Mouse (Mus musculus) megakaryocyte, embryonic 14.5 days (primary cell): ENCODE results near the gene Tmem50b. TPM values are rescaled to one million over a fixed set of nuclear protein-coding genes. Genes with fewer than 3 reads are reported as not detected.

Experiments
- H3K27me3 ChIP-seq: replicated peaks from 2 replicates; pipeline ENCODE3; 2012; ENCODE audit warnings: inconsistent platforms
- H3K36me3 ChIP-seq: replicated peaks from 2 replicates; pipeline ENCODE3; 2012; ENCODE audit warnings: low read length, inconsistent platforms, mixed read lengths
- H3K4me1 ChIP-seq: 2 replicates; pipeline ENCODE4 v1.6.1; 2012; ENCODE audit warnings: inconsistent platforms
- H3K4me3 ChIP-seq: replicated peaks from 2 replicates; pipeline ENCODE3; 2012; ENCODE audit warnings: moderate library complexity, mild to moderate bottlenecking, inconsistent platforms
- H3K9me3 ChIP-seq: 2 replicates; pipeline ENCODE4 v1.6.1; 2012; ENCODE audit warnings: inconsistent platforms
- FLI1 ChIP-seq: IDR thresholded peaks from 2 replicates; pipeline ENCODE4 v1.6.1; 2012; ENCODE audit warnings: low read length, inconsistent platforms, mixed read lengths
- GATA1 ChIP-seq: IDR thresholded peaks from 3 replicates; pipeline ENCODE4 v1.6.1; 2012; ENCODE audit warnings: mixed read lengths, low read length, inconsistent platforms, borderline replicate concordance
- polyA plus RNA-seq: library from polyadenylated mRNA; stranded (reverse); fragments of >175 nt; gene quantifications from 2 replicates; pipeline ENCODE4 v1.2.3, GENCODE M21; 2012; ENCODE audit warnings: low replicate concordance; ENCODE audit not compliant: insufficient read depth

Gene Tmem50b
- polyA plus RNA-seq, 1 experiment: 2.6 TPM

DNA sequence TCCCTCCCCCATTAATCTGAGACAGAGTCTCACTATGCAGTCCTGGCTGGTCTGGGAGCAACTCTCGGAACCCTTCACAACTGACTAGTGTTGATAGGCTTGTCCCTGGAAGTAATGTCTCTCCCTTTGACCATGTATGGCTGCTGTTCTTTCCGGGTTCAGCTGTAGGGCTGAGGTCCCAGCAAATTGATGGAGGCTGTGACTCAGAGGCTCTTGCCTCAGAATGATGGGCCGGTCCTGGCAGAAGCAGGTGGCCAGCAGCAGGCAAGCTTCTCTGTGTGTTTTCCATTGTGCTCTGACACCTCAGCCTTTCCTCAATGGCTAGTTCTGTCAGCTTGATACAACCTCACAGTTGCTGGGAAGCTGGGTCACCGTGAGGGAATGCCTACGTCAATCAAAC is 14.9 kb upstream of the Tmem50b start:
- peaks cover 13% of the 10 kb centered on the region for H3K4me1 ChIP-seq
- peaks cover 5% of the 10 kb centered on the region for H3K9me3 ChIP-seq
- H3K27me3 ChIP-seq: peaks cover 15% of the 10 kb centered on the region
- no peaks in the 10 kb centered on the region for H3K36me3 ChIP-seq
- no peak for TF ChIP-seq FLI1
- TF ChIP-seq GATA1: no peak
- no peak overlapping the region for H3K4me3 ChIP-seq

DNA sequence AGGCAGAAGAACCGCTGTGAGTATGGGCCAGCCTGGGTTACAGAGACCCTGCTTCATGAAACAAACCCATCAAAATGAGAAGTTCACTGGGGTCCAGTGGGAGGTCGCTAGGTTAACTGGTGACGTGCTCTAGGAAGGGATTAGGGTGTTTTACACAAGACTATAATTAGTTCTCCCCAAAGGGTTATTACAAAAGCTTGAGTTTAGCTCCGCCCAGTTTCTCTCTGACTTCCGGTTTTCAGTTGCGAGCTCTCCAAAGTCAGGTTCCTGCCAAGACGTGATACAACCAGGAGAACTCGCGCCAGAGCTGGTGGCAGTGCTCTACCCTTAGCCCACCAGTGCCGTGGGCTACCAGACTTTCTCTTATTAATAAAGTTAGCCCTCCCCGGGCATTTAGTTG is 13.6 kb upstream of the Tmem50b start:
- H3K4me1 ChIP-seq: peaks cover 16% of the 10 kb centered on the region
- H3K4me3 ChIP-seq: no peak overlapping the region
- TF ChIP-seq FLI1 (no peak), GATA1 (no peak)
- H3K36me3 ChIP-seq: no peaks in the 10 kb centered on the region
- H3K27me3 ChIP-seq: peaks cover 13% of the 10 kb centered on the region
- H3K9me3 ChIP-seq: peaks cover 5% of the 10 kb centered on the region

DNA sequence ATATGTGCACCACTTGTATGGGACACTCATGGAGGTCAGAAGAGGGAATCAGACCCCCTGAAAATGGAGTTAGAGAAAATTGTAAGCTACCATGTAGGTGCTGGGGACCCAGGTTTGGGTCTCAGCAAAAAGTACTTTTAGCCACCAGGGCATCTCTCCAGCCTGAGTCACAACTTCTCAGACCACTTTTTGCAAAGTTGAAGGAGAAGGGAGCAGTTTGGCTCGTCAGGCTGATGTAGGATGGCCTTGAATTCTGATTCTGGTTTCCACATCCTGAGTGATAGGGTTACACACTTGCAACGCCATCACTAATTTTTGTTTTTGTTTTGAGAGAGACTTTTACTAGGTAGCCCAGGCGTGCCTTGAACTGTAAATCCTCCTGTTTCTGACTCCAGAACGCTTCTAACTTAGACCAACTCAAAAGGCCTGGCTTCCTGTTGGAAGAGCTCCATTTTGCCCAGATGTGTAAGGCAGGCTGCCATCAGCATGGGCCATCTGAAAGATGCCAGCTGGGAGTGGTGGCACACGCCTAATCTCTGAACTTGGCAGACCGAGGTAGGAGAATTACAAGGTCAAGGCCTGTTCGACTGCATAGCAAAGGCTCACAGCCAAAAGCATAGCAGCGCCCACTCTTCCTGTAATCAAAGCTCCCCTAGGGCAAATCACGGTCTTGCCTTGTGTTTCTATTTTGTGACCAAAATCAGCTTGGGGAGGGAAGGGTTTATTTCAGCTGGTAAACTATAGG is 12.1 kb upstream of the Tmem50b start:
- H3K4me3 ChIP-seq: no peak overlapping the region
- H3K4me1 ChIP-seq: peaks cover 16% of the 10 kb centered on the region
- peaks cover 17% of the 10 kb centered on the region for H3K27me3 ChIP-seq
- TF ChIP-seq GATA1 (no peak), FLI1 (no peak)
- H3K36me3 ChIP-seq: no peaks in the 10 kb centered on the region
- peaks cover 5% of the 10 kb centered on the region for H3K9me3 ChIP-seq

DNA sequence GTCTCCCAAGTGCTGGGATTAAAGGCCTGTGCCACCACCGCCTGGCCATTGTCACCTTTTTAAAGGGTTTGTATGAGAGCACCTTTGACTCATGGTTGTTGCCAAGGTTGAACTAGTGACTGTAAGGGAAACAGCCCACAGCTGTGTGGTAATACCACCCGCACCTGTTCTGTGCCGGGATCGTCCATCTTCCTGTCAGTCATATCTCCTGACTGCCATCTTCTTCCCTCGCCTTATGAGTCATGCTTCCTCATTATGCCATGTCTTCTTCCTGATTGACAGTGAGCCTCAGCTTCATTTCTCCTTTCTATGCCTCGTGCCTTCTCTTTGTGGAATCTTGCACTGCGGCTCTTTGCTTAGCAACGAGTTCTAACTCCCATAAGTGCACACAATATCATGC is 9.4 kb upstream of the Tmem50b start:
- TF ChIP-seq GATA1 (no peak), FLI1 (no peak)
- H3K9me3 ChIP-seq: peaks cover 5% of the 10 kb centered on the region

DNA sequence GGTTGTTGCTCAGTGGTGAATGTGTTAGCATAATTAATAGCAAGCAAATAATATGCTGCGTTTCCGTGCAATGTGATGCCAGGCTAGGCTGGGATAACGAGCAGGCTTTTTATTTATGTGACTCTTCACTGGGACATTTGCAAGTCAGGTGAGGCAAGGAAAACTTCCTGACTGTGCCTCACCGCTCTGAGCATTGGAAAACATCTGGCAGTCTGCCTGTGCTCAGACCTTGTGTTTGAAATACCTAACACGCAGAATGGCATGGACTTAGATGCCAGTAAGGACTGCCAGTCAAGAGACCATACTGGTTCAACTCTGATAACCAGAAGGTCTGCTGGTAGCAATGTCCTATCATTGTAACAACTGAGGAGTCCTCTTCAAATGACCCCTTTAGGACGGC is 7.6 kb upstream of the Tmem50b start:
- peaks cover 22% of the 10 kb centered on the region for H3K27me3 ChIP-seq

More for the DNA sequence above, 9.4 kb upstream of the Tmem50b start:
- H3K27me3 ChIP-seq: peaks cover 13% of the 10 kb centered on the region
- H3K4me3 ChIP-seq: peak overlapping the region; percentile 3
- H3K36me3 ChIP-seq: no peaks in the 10 kb centered on the region
- H3K4me1 ChIP-seq: peaks cover 7% of the 10 kb centered on the region

DNA sequence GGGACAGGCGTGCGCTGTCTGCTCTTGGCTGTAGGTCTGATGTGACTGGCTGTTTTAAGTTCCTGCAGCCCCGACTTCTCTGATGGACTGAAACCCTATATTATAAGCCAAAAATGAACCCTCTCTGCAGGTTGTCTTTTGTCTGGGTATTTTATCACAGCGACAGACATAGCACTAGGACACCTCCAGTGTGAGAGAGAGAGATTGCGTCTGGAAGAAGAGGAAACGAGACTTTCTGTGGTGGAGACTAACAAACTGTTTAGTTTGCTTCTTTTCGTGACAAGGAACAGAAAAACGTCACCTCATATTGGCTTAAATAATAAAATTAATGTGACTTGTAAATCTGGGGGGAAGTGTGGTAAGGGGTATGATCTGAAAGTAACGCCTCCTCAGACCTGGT is 4.1 kb upstream of the Tmem50b start:
- TF ChIP-seq FLI1 (no peak), GATA1 (no peak)
- peaks cover 38% of the 10 kb centered on the region for H3K4me1 ChIP-seq
- no peaks in the 10 kb centered on the region for H3K36me3 ChIP-seq
- H3K4me3 ChIP-seq: no peak overlapping the region
- no peaks in the 10 kb centered on the region for H3K9me3 ChIP-seq
- H3K27me3 ChIP-seq: peaks cover 19% of the 10 kb centered on the region

More for the DNA sequence above, 7.6 kb upstream of the Tmem50b start:
- Histone ChIP-seq H3K4me3 (no peak overlapping the region), H3K9me3 (peaks cover 5% of the 10 kb centered on the region), H3K4me1 (peaks cover 17% of the 10 kb centered on the region), H3K36me3 (no peaks in the 10 kb centered on the region)
- TF ChIP-seq FLI1 (no peak), GATA1 (no peak)

DNA sequence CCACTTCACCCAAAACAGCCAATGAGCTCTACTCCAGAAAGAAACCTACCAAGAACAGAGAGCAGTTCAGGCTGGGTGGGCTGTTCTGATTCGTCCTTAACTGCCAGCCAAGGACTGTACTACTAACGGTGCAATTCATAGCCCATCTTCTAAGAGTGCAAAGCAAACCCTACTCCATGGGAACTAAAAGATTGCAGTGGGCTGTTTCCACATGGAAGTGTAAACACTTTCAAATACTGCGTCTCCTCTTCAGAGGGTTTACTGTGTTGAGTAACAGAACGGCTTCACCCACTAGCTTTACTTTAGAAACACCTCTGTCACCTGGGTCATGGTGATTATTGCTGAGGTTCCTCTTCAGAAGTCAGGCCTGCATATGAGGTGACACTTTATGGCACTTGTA is 3.5 kb upstream of the Tmem50b start:
- Histone ChIP-seq H3K4me1 (peaks cover 44% of the 10 kb centered on the region), H3K36me3 (no peaks in the 10 kb centered on the region), H3K27me3 (peaks cover 16% of the 10 kb centered on the region), H3K4me3 (peak overlapping the region; percentile 26), H3K9me3 (no peaks in the 10 kb centered on the region)
- TF ChIP-seq GATA1 (no peak), FLI1 (no peak)

DNA sequence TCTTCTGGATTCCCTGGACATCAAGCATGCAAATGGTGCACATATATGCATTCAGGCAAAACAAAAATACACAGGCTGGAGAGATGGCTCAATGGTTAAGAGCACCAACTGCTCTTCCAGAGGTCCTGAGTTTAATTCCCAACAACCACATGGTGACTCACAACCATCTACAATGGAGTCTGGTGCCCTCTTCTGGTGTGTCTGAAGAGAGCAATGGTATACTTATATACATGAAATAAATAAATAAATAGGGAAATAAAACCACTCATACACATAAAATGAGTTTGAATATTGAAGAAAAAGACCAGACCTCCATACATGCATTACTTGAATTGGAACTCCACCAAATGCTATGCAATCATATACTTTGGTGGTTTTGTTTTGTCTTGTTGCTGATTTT is 1.6 kb upstream of the Tmem50b start:
- Histone ChIP-seq H3K4me1 (peaks cover 52% of the 10 kb centered on the region), H3K36me3 (peaks cover 7% of the 10 kb centered on the region), H3K27me3 (peaks cover 15% of the 10 kb centered on the region), H3K9me3 (no peaks in the 10 kb centered on the region), H3K4me3 (no peak overlapping the region)
- no peak for TF ChIP-seq FLI1
- TF ChIP-seq GATA1: no peak

DNA sequence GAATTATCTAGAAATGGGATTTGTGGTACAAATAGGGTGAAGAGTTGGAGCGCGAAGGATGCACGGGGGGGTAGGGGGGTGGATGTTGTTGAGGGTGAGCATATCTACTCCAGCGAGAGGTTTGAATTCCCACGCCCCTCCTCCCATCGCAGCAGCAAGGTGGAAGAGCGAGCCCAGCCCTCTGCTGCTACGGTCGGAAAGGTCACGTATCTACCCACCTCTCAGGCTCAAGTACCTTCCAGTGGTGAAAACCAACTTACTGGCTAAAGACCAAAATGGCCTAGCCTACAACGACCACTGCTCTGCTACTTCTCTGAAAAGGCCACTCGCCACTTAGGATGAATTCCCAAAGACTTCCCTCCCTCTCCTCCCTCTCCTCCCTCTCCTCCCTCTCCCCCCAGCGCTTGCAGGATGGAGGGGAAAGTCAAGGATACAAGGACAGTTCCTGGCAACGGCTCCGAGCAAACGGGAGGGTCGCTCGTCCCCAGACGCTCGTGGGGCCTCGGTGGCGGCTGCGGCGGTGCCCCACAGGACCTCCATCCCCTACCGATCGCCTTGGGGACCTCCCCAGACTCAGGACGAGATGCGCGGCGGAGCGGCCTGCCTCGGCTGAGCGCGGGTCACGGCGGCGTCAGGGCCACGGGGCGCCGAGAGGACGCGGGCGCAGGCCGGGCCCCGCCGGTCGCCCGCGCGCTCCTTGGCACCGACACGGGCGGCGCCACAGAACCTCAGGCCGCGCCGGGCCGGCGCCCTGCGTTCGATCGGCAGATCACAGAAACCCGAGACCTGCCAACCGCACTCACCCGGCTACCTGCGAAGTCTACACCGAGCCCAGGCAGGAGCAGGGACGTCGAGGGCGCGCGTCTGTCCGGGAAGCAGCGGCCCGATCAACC is 575 bp downstream of the Tmem50b start:
- peaks cover 73% of the 10 kb centered on the region for H3K4me1 ChIP-seq
- peak overlapping the region; percentile 96 for H3K4me3 ChIP-seq
- TF ChIP-seq FLI1 (no peak), GATA1 (no peak)
- H3K36me3 ChIP-seq: peaks cover 15% of the 10 kb centered on the region
- H3K27me3 ChIP-seq: peaks cover 13% of the 10 kb centered on the region
- no peaks in the 10 kb centered on the region for H3K9me3 ChIP-seq

DNA sequence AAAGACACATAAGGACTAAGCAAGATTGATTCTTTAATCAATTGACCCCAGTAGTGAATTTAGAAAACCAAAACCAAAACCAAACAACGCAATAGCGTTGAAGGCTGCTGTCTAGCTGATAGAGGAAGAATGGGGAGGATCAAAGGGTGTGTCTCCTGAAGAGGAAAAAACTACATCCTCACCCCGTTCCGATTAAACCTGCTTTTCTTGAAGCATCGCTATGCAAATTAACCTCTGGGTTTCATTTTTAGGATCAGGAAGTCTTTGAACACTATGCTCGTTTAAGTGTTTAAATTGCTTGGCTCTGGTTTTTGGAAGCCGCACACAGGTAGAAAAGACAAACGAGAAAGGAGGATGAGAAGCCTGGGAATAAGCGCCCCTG is 1.2 kb downstream of the Tmem50b start:
- Histone ChIP-seq H3K27me3 (peaks cover 11% of the 10 kb centered on the region), H3K9me3 (no peaks in the 10 kb centered on the region), H3K4me1 (peaks cover 70% of the 10 kb centered on the region), H3K36me3 (peaks cover 19% of the 10 kb centered on the region), H3K4me3 (peak overlapping the region; percentile 96)
- TF ChIP-seq FLI1 (no peak), GATA1 (no peak)

DNA sequence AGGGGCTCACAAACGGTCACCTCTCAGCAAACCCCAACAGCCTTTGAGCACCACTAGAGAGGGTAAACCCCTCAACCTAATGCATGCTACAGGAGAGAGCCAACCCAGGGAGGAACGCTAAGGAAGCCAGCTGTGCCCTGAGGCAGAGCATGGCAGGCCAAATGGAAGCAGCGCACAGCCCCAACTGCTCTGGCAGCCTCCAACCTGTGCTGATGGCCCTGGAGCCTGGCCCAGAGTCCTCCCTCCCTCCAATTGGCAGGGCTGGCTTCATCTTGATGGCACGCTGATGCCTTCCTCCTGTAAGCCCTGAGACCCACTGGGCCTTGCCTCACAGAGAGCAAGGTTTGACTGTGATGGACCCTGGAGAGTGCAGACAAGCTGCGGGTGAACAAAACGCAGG is 2.5 kb downstream of the Tmem50b start:
- TF ChIP-seq GATA1: no peak
- no peak for TF ChIP-seq FLI1
- Histone ChIP-seq H3K36me3 (peaks cover 19% of the 10 kb centered on the region), H3K4me3 (peak overlapping the region; percentile 51)

More for the DNA sequence above, 2.5 kb downstream of the Tmem50b start:
- Histone ChIP-seq H3K27me3 (peaks cover 9% of the 10 kb centered on the region), H3K4me1 (peaks cover 72% of the 10 kb centered on the region), H3K9me3 (no peaks in the 10 kb centered on the region)
